Mouse (Mus musculus): ENCODE data around the gene Cdrt4. TPM values are rescaled to one million over a fixed set of nuclear protein-coding genes. Genes with fewer than 3 reads are reported as not detected.

Cdrt4 gene
- total and polyA plus RNA-seq, 2 experiments from 2014 or later = not detected

GRCm38 (mm10) chr11:62966424-62966764 is 15.4 kb downstream of the Cdrt4 start:
- ATAC-seq (ENCODE audit: low FRiP score) = no peak; the same call in 1 of the 2 replicates

GRCm38 (mm10) chr11:62966765-62967633 is 16.0 kb downstream of the Cdrt4 start:
- 0 out of 2 replicates have a peak overlapping the region, but pooled peaks have one; percentile 25 for H3K9ac ChIP-seq (replicated peaks; ENCODE audit: low read length, poor library complexity, severe bottlenecking)
- no peak for TF ChIP-seq CTCF (IDR thresholded peaks at IDR 0.05)
- peak; percentile 71 for DNase-seq (ENCODE audit: low spot score)
- no peaks in the 10 kb centered on the region for H3K27me3 ChIP-seq (ENCODE audit: insufficient read depth, low read length)
- 6% methylated on average over 27 of the region's 27 CpGs for WGBS
- H3K27ac ChIP-seq (ENCODE audit: low read depth, low read length) = peak overlapping the region; percentile 59
- H3K36me3 ChIP-seq (ENCODE audit: insufficient read depth, low read length) = no peaks in the 10 kb centered on the region
- peak overlapping the region; percentile 3; the same call in 1 of the 2 replicates for H3K4me3 ChIP-seq (ENCODE audit: low read depth, low read length)
- peak; percentile 80 for ATAC-seq (ENCODE audit: low FRiP score)
- no peaks in the 10 kb centered on the region for H3K9me3 ChIP-seq (ENCODE audit: low read length)
- H3K4me1 ChIP-seq (ENCODE audit: insufficient read depth, low read length) = peaks cover 3% of the 10 kb centered on the region; the same call in 1 of the 2 replicates
- peak overlapping the region; percentile 45 for H3K4me2 ChIP-seq (ENCODE audit: low read depth, low read length, poor library complexity, severe bottlenecking)

More at GRCm38 (mm10) chr11:62966424-62966764, 15.4 kb downstream of the Cdrt4 start:
- Histone ChIP-seq H3K4me3 (ENCODE audit: low read depth, low read length) (no peak overlapping the region), H3K9me3 (ENCODE audit: low read length) (no peaks in the 10 kb centered on the region), H3K27me3 (ENCODE audit: insufficient read depth, low read length) (no peaks in the 10 kb centered on the region), H3K4me2 (ENCODE audit: low read depth, low read length, poor library complexity, severe bottlenecking) (no peak overlapping the region), H3K9ac (replicated peaks; ENCODE audit: low read length, poor library complexity, severe bottlenecking) (no peak overlapping the region), H3K27ac (ENCODE audit: low read depth, low read length) (peak overlapping the region; percentile 59), H3K36me3 (ENCODE audit: insufficient read depth, low read length) (no peaks in the 10 kb centered on the region), H3K4me1 (ENCODE audit: insufficient read depth, low read length) (peaks cover 3% of the 10 kb centered on the region; the same call in 1 of the 2 replicates)
- 39% methylated on average over 3 of the region's 3 CpGs for WGBS
- no peak for DNase-seq (ENCODE audit: low spot score)
- TF ChIP-seq CTCF (IDR thresholded peaks at IDR 0.05) = no peak

GRCm38 (mm10) chr11:62977176-62977575 is 26.2 kb downstream of the Cdrt4 start:
- ATAC-seq (ENCODE audit: low FRiP score) (no peak), DNase-seq (ENCODE audit: low spot score) (no peak)
- Histone ChIP-seq H3K36me3 (ENCODE audit: insufficient read depth, low read length) (no peaks in the 10 kb centered on the region), H3K4me3 (ENCODE audit: low read depth, low read length) (no peak overlapping the region), H3K27me3 (ENCODE audit: insufficient read depth, low read length) (no peaks in the 10 kb centered on the region), H3K27ac (ENCODE audit: low read depth, low read length) (no peak overlapping the region), H3K9me3 (ENCODE audit: low read length) (no peaks in the 10 kb centered on the region), H3K9ac (replicated peaks; ENCODE audit: low read length, poor library complexity, severe bottlenecking) (no peak overlapping the region), H3K4me2 (ENCODE audit: low read depth, low read length, poor library complexity, severe bottlenecking) (no peak overlapping the region), H3K4me1 (ENCODE audit: insufficient read depth, low read length) (no peaks in the 10 kb centered on the region)
- WGBS = 95% methylated on average over 1 of the region's 1 CpGs
- TF ChIP-seq CTCF (IDR thresholded peaks at IDR 0.05) = no peak

GRCm38 (mm10) chr11:62978886-62979285 is 27.9 kb downstream of the Cdrt4 start:
- WGBS = 66% methylated on average over 6 of the region's 6 CpGs
- no peak overlapping the region for H3K4me2 ChIP-seq (ENCODE audit: low read depth, low read length, poor library complexity, severe bottlenecking)
- H3K27me3 ChIP-seq (ENCODE audit: insufficient read depth, low read length) = no peaks in the 10 kb centered on the region
- H3K4me1 ChIP-seq (ENCODE audit: insufficient read depth, low read length) = 0 out of 2 replicates have a peak, but pooled peaks cover 3% of the 10 kb centered on the region
- H3K36me3 ChIP-seq (ENCODE audit: insufficient read depth, low read length) = no peaks in the 10 kb centered on the region
- DNase-seq (ENCODE audit: low spot score) = no peak
- no peak overlapping the region for H3K27ac ChIP-seq (ENCODE audit: low read depth, low read length)
- H3K9me3 ChIP-seq (ENCODE audit: low read length) = no peaks in the 10 kb centered on the region
- TF ChIP-seq CTCF (IDR thresholded peaks at IDR 0.05) = no peak
- H3K9ac ChIP-seq (replicated peaks; ENCODE audit: low read length, poor library complexity, severe bottlenecking) = no peak overlapping the region
- ATAC-seq (ENCODE audit: low FRiP score) = no peak
- no peak overlapping the region for H3K4me3 ChIP-seq (ENCODE audit: low read depth, low read length)

GRCm38 (mm10) chr11:62981729-62982128 is 30.7 kb downstream of the Cdrt4 start:
- Histone ChIP-seq H3K27me3 (ENCODE audit: insufficient read depth, low read length) (no peaks in the 10 kb centered on the region), H3K4me2 (ENCODE audit: low read depth, low read length, poor library complexity, severe bottlenecking) (no peak overlapping the region), H3K4me1 (ENCODE audit: insufficient read depth, low read length) (0 out of 2 replicates have a peak, but pooled peaks cover 5% of the 10 kb centered on the region), H3K9me3 (ENCODE audit: low read length) (no peaks in the 10 kb centered on the region), H3K9ac (replicated peaks; ENCODE audit: low read length, poor library complexity, severe bottlenecking) (no peak overlapping the region), H3K36me3 (ENCODE audit: insufficient read depth, low read length) (no peaks in the 10 kb centered on the region), H3K27ac (ENCODE audit: low read depth, low read length) (no peak overlapping the region), H3K4me3 (ENCODE audit: low read depth, low read length) (no peak overlapping the region)
- TF ChIP-seq CTCF (IDR thresholded peaks at IDR 0.05) = no peak
- DNase-seq (ENCODE audit: low spot score) = peak; percentile 33
- no peak for ATAC-seq (ENCODE audit: low FRiP score)
- 59% methylated on average over 3 of the region's 3 CpGs for WGBS

GRCm38 (mm10) chr11:62983793-62984192 is 32.8 kb downstream of the Cdrt4 start:
- TF ChIP-seq CTCF (IDR thresholded peaks at IDR 0.05) = no peak
- 0 out of 2 replicates have a peak, but pooled peaks cover 5% of the 10 kb centered on the region for H3K4me1 ChIP-seq (ENCODE audit: insufficient read depth, low read length)
- no peaks in the 10 kb centered on the region for H3K36me3 ChIP-seq (ENCODE audit: insufficient read depth, low read length)
- H3K4me2 ChIP-seq (ENCODE audit: low read depth, low read length, poor library complexity, severe bottlenecking) = no peak overlapping the region
- no peaks in the 10 kb centered on the region for H3K27me3 ChIP-seq (ENCODE audit: insufficient read depth, low read length)
- no peak overlapping the region for H3K9ac ChIP-seq (replicated peaks; ENCODE audit: low read length, poor library complexity, severe bottlenecking)
- no peak for ATAC-seq (ENCODE audit: low FRiP score)
- H3K9me3 ChIP-seq (ENCODE audit: low read length) = no peaks in the 10 kb centered on the region
- peak; percentile 43 for DNase-seq (ENCODE audit: low spot score)
- no peak overlapping the region for H3K4me3 ChIP-seq (ENCODE audit: low read depth, low read length)
- no peak overlapping the region for H3K27ac ChIP-seq (ENCODE audit: low read depth, low read length)
- 23% methylated on average over 3 of the region's 3 CpGs for WGBS
